Comparison of ENCODE assay signal across 11 mouse cellular contexts in genomic region chr11:45577469-45578154, GRCm38 (mm10).
DNase-seq lines count a peak whose midpoint lies in the region; ATAC-seq and TF ChIP-seq lines count a peak whose summit lies in the region.
"Had no signal": no experiment of that assay in that cellular context is flagged by ENCODE, and none has a peak within 500 bp of the region (broad histone marks: within the 10 kb centered on the region; RNA-seq: fewer than 3 reads in every experiment).

No protein-coding gene starts in this region.

- TF ChIP-seq POLR2A in lung, adult 2 months (IDR thresholded peaks at IDR 0.05; ENCODE audit: borderline replicate concordance, extremely low read depth, low read depth, low read length): no peak

- H3K9me3 ChIP-seq in forebrain, embryonic 12.5 days: no peaks in the 10 kb centered on the region
- H3K9me3 ChIP-seq in midbrain, embryonic 14.5 days (ENCODE audit: control insufficient read depth, low read length): no peaks in the 10 kb centered on the region

- H3K27me3 ChIP-seq in forebrain, embryonic 12.5 days: no peaks in the 10 kb centered on the region
- no peaks in the 10 kb centered on the region for H3K27me3 ChIP-seq in midbrain, embryonic 14.5 days (ENCODE audit: control insufficient read depth, insufficient read depth, low read length)
- H3K27me3 ChIP-seq: CH12.LX had no signal

- H3K4me2 ChIP-seq in forebrain, embryonic 12.5 days: no peak overlapping the region
- H3K4me2 ChIP-seq in midbrain, embryonic 14.5 days (ENCODE audit: low read length): no peak overlapping the region

- WGBS in forebrain, embryonic 12.5 days: 29% methylated on average over 5 of the region's 5 CpGs
- WGBS in midbrain, embryonic 14.5 days: 19% methylated on average over 5 of the region's 5 CpGs
- 64% methylated on average over 5 of the region's 5 CpGs for WGBS in lung, adult 2 months

- peak; percentile 79 for ATAC-seq in forebrain, embryonic 12.5 days (ENCODE audit: low FRiP score)
- ATAC-seq in midbrain, embryonic 14.5 days (ENCODE audit: low FRiP score, low TSS enrichment): peak; percentile 78

- H3K36me3 ChIP-seq in forebrain, embryonic 12.5 days (replicated peaks): no peaks in the 10 kb centered on the region
- H3K36me3 ChIP-seq in midbrain, embryonic 14.5 days (ENCODE audit: control insufficient read depth, insufficient read depth, low read length): no peaks in the 10 kb centered on the region

- peaks cover 9% of the 10 kb centered on the region for H3K4me1 ChIP-seq in forebrain, embryonic 12.5 days
- peaks cover 4% of the 10 kb centered on the region; the same call in 1 of the 2 replicates for H3K4me1 ChIP-seq in midbrain, embryonic 14.5 days (ENCODE audit: control insufficient read depth, insufficient read depth, low read length)
- no peaks in the 10 kb centered on the region for H3K4me1 ChIP-seq in lung, adult 2 months (ENCODE audit: control insufficient read depth, insufficient read depth, low read length)

- DNase-seq in embryo, embryonic 10.5 days (ENCODE audit: low spot score): peak; percentile 44
- DNase-seq in layer of hippocampus, adult 2 months (ENCODE audit: low spot score in 2 of 2): peak in 1 of 2 experiments; percentile 13
- DNase-seq in midbrain, embryonic 14.5 days: peak; percentile 68
- DNase-seq in adrenal gland, adult (ENCODE audit: inconsistent age in 2 of 2, low spot score in 1 of 2): no peak
- no peak for DNase-seq in urinary bladder, postnatal 4 days (ENCODE audit: low spot score in 2 of 2)
- DNase-seq in lung, adult 2 months: no peak
- DNase-seq in left cerebral cortex, adult 18-20 months (ENCODE audit: low spot score in 2 of 2): no peak
- DNase-seq: kidney, postnatal 10 days; thymus, postnatal 14 days had no signal

- H3K27ac ChIP-seq in forebrain, embryonic 12.5 days: no peak overlapping the region
- H3K27ac ChIP-seq in layer of hippocampus, adult 2 months: 0 out of 2 replicates have a peak overlapping the region, but pooled peaks have one; percentile 43
- peak overlapping the region; percentile 60; the same call in 1 of the 2 replicates for H3K27ac ChIP-seq in midbrain, embryonic 14.5 days (replicated peaks; ENCODE audit: low read depth, low read length)

- no peak for TF ChIP-seq CTCF in layer of hippocampus, adult 2 months (conservative IDR thresholded peaks at IDR 0.05)
- TF ChIP-seq CTCF in lung, adult 2 months (IDR thresholded peaks at IDR 0.05; ENCODE audit: insufficient read depth, low read length): no peak

- H3K4me3 ChIP-seq in forebrain, embryonic 12.5 days (replicated peaks): no peak overlapping the region
- H3K4me3 ChIP-seq in layer of hippocampus, adult 2 months: no peak overlapping the region
- no peak overlapping the region for H3K4me3 ChIP-seq in midbrain, embryonic 14.5 days (replicated peaks; ENCODE audit: low read depth, low read length)
- H3K4me3 ChIP-seq in lung, adult 2 months (replicated peaks; ENCODE audit: extremely low read depth, low read depth, low read length): no peak overlapping the region

- no peak overlapping the region for H3K9ac ChIP-seq in forebrain, embryonic 12.5 days
- H3K9ac ChIP-seq in midbrain, embryonic 14.5 days (replicated peaks; ENCODE audit: low read length): no peak overlapping the region

Comparison
In these comparisons a context has a peak if more than half of its experiments do, and no peak if none do; other contexts are left out.
1. DNase-seq: peak in embryo, embryonic 10.5 days (single experiment) and midbrain, embryonic 14.5 days (single experiment); none in adrenal gland, adult (0 of 2), urinary bladder, postnatal 4 days (0 of 2), lung, adult 2 months (single experiment) and left cerebral cortex, adult 18-20 months (0 of 2).